Mouse (Mus musculus) cerebellum, adult (tissue): ENCODE data around the gene Dusp1.

Experiments
- ATAC-seq: cut with Nextera tagmentation; 2 replicates; pipeline ENCODE4 v1.9.2; 2017; ENCODE audit warnings: mild to moderate bottlenecking, moderate library complexity, mixed read lengths; ENCODE audit not compliant: insufficient number of reproducible peaks, low FRiP score, low TSS enrichment

Gene Dusp1

GRCm38 (mm10) chr17:26478672-26479071 lies 83.3 kb downstream of the Dusp1 start:
- no peak for ATAC-seq

DNA sequence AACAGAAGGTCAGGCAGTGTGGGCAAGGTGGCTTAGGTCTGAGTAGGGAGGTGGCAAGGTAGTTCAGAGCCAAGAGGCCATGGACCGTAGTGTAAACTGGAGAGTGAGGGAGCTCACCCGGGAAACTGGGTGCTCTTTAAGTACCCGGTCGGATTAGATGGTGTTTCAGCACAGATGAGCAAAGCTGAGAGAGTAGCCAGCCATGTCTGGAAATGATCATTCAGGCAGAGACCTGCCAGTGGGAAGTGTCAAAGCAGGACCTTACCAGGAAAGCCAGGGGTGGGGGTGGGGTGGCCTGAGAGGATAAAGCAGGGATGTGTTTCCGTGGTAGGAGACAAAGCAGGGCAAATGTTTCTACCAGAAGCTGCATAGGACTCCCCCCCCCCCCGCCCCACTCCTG lies 85.1 kb downstream of the Dusp1 start:
- ATAC-seq, result no peak

DNA sequence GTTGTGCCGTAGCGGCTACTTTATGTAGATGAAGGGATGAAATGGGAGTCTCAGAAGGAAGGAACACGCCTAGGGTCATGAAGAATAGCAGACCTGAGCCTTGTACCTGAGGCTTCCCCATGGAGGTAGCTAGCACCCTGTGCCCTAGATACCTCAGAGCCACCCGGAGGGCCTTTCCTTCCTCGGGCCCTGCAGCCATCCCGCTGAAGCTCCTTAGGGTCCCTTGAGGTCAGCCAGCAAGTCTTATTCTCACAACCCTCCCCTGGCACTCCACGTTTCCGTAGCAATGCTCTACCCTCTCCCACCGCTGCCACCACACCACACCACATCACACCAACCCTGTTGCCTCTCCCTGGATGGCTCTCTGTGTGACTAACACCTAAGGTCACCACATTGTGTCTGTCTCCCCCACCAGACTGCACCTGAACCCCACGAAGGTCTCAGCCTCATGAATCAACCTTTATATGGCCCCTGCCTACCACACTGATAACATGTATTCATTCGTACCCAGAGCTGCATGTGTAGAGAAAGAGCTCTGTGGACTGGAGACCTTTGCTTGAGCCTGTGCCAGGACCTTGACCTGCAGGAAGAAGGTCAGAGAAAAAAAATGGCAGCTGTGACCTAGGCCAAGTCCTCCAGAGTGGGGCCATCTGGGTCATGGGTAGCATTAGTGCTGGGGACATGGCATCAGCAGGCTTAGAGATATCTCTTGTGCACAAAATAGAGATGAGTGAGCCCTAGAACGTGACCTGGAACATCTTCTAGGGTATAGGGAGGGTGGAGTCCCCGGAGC lies 93.6 kb downstream of the Dusp1 start:
- ATAC-seq, result no peak

DNA sequence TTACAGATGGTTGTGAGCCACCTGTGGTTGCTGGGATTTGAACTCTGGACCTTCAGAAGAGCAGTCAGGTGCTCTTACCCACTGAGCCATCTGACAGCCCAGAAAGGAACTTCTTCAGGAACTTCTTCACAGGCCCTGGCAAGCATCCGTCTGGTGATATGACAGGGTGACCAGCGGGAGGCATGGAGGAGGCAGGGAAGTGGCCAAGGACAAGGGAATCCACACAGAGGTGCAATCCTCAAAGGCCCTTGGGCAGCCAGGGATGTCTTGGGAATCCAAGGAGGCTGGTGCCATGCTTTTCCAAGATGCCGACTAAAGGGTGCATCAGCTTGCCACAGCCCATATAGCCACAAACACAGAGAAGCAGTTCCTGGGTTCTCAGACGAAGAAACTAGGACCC lies 94.3 kb downstream of the Dusp1 start:
- ATAC-seq, result no peak

GRCm38 (mm10) chr17:26466741-26467150 lies 95.2 kb downstream of the Dusp1 start:
- ATAC-seq, result no peak

GRCm38 (mm10) chr17:26464972-26465371 lies 97.0 kb downstream of the Dusp1 start:
- no peak for ATAC-seq

DNA sequence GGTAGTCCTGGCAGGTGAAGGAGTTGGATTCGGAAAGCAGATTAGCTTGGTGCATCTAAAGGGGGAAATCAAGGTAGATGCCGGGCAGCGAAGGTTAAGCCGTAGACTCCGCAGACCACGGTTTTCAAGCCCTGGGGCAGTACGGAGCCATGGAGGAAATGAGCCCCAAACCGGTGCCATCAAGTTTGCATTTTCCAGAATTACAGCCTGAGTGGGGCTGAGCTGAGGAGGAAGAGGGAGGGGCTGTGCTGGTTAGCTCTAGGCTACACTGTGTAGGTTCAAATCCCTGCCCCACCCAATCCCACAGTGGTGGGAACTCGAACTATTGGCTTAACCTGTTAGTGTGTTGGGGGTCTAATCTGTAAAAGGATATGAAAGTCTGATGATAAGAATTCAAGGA lies 97.4 kb downstream of the Dusp1 start:
- no peak for ATAC-seq

- ATAC-seq, result no peak
Observed at GRCm38 (mm10) chr17:26463984-26464383, 97.9 kb downstream of the Dusp1 start.

DNA sequence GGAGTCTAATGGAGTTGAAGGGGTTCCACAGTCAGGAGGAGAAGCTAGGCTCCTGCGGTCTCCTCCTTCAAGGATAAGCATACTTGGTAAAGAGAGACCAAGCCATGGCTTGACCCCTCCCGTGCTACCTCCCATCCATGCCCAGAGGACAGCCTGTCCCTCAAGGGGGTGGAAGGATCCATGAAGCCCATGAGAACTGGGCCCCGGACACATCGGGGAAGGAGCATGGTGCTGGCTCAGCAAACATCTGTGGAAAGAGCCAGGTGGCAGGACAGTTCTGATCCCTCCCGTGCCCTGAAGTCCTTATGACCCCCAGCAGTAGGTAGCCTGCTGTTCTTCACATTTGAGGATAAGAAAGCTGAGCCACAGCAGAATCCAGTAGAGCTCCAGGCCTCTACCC lies 98.5 kb downstream of the Dusp1 start:
- no peak for ATAC-seq

DNA sequence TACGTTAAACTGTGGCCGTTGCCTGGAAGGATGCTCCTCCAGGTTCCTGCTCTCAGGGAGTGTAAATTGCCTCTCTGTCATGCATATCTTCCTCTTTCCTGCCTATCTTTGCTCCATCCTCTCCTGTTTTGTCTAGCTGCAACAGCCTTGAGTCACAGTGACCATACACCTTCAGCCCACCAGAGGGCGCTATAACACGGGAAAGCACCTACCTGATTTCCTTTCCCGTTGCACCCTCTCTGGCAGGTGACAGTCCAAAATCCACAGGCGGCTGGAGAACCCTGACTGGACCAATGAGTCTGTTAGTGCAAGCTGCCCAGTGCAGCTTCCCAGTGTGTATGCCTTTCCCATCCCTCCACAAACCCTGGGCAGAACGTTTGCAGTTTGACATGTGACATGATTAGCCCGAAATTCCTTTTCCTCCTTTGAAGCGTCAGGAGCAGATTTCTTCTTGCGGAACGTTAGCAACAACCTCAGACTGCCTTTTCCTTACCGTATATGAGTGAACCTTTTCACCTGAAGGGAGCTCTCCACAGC lies 99.2 kb downstream of the Dusp1 start:
- ATAC-seq, result peak; percentile 56; the same call in 1 of the 2 replicates

DNA sequence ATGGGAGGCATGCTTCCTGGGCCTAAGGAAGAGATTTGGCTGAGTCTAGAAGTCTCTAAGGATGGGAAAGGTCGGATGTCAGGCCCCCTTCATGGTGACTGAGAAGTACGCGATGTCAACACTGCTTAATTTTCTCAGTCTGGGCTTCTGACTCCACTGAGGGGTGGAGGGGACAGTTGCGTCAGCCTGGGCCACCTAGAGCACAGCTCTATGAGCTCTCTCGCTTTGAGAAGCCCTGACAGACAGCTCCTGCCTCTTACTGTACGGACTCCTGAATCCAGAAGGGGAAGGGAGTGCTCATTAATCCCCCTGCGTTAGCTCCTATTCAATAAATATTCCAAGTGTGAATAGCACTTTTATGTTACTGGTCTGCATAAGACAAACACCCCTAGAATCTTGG lies 103.9 kb downstream of the Dusp1 start:
- ATAC-seq, result no peak

DNA sequence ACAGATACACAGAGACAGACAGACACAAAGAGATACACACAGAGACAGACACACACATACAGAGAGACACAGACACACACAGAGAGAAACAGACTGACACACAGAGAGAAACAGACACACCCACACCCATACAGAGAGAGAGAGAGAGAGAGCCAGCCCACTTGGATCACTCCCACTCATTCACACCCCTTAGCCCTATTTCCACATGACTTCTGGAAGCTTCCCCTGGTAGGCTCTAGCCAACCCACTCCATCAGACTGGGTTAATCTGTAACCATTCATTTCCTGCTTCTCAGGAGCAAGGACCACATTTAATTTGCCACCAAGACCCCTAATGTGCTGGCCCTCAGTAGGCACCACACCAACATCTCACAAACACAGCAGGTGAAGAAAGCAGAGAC lies 104.4 kb downstream of the Dusp1 start:
- ATAC-seq, result no peak
